Mouse (Mus musculus) layer of hippocampus, adult 2 months (tissue): Measurements from ENCODE around the gene ccdc198. TPM values are rescaled to one million over a fixed set of nuclear protein-coding genes. Genes with fewer than 3 reads are reported as not detected.
"Not testable (repeated sequence)": the region's sequence is repeated elsewhere in the genome, so short reads cannot be mapped to it uniquely, and the experiment has no call there.

Source experiments
- DNase-seq, 2 experiments: peaks; one replicate each; pipeline ENCODE4 v3.0.0; 2022; ENCODE audit warnings: low spot score in 2 of 2
- H3K27ac ChIP-seq: fragments of 200-600 bp; 2 replicates; pipeline ENCODE4 v1.8.1; 2022
- H3K4me3 ChIP-seq: fragments of 200-600 bp; 2 replicates; pipeline ENCODE4 v1.8.1; 2022; ENCODE audit warnings: mild to moderate bottlenecking
- CTCF ChIP-seq: fragments of 200-600 bp; conservative IDR thresholded peaks from 2 replicates; pipeline ENCODE4 v1.8.1; 2022; ENCODE audit warnings: antibody characterized with exemption, mild to moderate bottlenecking, moderate library complexity
- long read RNA-seq, 2 experiments: library from polyadenylated mRNA; stranded (forward); transcript quantifications; one replicate each; pipeline ENCODE4 v2.0.0; 2021; ENCODE audit warnings: borderline mapping rate in 2 of 2
- total RNA-seq, 2 experiments: library from RNA; stranded (reverse); gene quantifications; 2 replicates each; pipeline ENCODE4 v1.2.3; 2021

Gene ccdc198
- total RNA-seq: not detected
- long read RNA-seq, experiment 1: 0 reads
- long read RNA-seq, experiment 2: 0 reads

DNA sequence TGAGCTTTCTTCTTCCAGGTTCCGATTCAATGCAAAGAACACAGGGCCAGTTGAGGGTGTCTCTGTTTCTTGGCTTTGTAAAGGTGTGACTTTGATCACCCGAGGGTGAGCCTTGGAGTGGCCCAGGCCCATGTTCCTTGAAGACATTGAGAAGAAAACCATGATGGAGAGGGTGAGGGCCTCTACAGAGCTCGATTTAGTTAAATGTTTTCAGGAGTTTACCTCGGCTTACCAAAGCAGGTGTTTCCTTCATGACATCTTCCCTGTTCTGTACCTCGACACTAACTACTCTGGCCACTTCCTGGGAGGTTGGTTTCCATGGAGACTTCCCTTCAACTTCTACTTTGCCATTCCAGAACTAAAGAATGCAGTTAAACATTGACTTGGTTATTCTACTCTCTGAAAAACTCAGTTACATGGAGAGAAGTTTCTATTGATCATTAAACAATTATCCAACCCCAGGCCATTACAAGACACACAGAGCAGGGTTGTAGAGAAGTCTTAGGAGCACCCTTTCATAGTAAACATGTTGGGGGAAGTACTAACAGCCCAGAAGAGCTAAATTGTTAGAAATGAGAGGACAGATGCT is at the start of gene ccdc198:
Gene ccdc198, minus strand, starts transcription at position 349 of the 589 bp plus-strand sequence.
- TF ChIP-seq CTCF: no peak
- no peak for DNase-seq
- Histone ChIP-seq H3K4me3 (no peak within 1 kb of the TSS), H3K27ac (no peak within 1 kb of the TSS)

DNA sequence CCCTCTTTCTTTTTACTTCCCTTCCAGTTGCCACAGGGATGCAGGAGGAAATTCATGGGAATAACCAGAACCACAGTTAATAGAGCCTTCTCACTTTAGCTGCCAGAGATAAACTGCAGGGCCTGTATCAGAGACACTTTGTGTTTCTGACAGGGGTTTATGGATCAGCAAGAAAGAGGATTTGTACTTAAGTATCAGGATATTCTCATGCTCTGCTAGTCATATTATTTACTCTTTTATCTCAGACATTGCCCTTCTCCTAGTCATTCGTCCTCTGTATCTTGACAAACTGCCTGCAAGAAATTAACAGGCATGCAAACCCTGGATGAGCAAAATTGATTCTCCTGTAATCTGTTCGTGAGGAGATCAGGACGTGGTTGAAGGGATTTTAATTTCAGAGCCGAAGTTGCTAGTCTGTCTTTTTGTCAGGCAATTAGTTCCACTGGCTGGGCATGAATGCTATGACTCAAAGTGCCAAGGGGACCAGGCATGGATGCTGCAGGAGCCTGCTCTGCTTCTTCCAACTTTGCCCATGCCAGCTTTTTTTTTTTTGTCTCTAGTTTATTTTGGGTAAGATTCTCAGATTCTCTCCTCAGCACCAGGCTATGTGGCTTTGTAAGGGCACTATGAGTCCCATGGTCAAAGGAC is 48.7 kb upstream of the ccdc198 start:
- TF ChIP-seq CTCF: no peak
- no peak for DNase-seq
- Histone ChIP-seq H3K27ac (no peak overlapping the region), H3K4me3 (no peak overlapping the region)

DNA sequence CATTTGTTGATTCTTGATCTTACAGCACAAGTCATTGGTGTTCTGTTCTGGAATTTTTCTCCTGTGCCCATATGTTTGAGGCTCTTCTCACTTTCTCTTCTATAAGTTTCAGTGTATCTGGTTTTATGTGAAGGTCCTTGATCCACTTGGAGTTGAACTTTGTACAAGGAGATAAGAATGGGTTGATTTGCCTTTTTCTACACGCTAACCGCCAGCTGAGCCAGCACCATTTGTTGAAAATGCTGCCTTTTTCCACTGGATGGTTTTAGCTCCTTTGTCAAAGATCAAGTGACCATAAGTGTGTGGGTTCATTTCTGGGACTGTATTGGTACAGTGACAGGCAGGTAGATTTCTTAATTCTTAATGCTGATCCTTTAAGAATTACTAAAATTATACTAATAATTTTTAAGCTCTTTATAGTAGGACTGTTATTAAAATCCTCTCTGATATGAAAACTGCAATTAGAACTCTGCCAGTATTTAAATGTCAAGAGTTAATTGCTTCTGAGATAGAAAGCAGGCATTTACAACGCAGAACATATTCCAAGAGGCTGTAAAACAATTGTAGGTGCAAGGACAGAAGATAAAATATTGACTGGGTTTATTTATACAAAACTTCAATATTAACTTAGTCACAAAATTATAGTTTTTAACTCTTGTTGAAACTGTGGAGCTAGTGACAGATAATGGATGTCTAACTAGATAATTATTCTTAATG is 44.9 kb upstream of the ccdc198 start:
- H3K4me3 ChIP-seq: no peak overlapping the region
- DNase-seq: no peak
- H3K27ac ChIP-seq: no peak overlapping the region
- no peak for TF ChIP-seq CTCF

DNA sequence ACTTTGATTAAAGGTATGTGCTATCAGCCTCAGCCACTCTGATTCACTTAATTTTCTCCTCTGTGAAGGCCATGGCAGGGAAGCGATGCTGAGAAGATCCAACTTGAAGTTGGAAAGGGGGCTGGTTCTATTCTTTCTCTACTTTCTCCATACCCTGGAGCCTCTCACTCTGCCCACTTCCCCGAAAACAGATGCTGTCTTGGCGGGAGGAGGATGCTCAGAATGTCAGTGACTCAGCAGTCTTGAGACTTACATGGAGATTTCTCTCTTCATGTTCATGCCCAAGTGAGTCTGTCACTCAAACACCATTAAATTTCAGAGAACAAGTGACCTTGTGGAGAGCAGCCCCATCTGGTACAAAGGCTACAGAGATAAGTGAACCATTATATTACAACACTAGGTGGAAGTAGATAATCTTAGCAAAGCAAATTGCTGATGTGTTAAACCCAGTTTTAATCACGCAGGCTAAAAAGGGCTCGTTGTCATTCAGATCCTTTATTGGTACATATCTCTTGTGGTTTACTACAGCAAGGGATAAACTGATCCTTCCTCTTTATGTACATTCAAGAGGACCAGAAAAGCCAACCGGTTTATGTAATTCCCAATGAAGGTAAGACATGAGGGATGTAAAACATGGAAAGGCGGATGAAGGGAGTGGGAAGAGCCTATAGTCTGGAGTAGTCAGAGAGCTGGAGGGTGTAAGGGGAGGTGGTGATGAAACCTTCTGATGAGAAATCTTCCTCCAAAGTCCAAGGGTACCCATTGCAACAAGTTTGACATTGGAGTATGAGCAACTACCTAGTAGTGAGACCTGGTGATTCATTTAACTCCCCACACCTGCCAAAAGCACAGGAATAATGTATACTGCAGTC is 38.7 kb upstream of the ccdc198 start:
- DNase-seq: no peak
- Histone ChIP-seq H3K27ac (no peak overlapping the region), H3K4me3 (no peak overlapping the region)
- no peak for TF ChIP-seq CTCF

DNA sequence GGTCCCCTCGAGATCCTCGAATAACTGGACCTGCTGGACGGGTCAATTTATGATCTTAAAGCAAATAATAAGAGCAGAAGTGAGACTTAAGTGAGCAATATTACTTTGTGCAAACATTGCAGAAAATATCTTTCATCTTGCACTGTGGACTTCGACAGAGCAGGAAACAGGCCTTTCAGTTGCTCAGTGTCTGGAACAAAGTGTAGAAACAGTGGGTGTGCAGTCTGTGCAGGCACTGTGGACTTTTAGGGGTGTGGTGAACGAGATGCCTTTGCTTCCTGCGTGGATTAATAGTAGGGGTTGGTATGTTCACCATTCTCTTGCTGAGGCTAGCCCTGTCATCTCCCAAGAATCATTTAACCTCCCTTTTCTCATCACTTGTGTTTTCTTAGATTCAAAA is 33.6 kb upstream of the ccdc198 start:
- no peak for DNase-seq
- Histone ChIP-seq H3K4me3 (no peak overlapping the region), H3K27ac (no peak overlapping the region)
- TF ChIP-seq CTCF: no peak

DNA sequence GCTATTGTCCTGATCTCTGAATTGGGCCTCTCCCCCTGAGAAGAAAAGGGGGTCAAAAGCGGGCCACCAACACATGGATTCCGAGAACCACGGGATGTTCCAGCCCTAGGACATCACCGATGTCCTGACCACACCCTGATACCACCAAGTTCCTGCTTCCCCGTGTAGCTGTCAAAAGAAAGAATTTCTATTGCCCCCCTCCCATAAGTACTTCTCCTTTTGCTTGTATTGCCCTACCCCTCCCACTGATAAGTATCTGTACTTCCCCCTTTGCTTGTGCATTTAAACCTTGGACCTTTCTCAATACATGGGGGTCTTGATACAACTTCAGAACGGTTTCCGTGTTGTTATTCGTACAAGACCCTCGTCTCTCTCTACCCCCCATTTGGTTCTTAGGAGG is 33.2 kb upstream of the ccdc198 start:
- not testable (repeated sequence) for H3K4me3 ChIP-seq

DNA sequence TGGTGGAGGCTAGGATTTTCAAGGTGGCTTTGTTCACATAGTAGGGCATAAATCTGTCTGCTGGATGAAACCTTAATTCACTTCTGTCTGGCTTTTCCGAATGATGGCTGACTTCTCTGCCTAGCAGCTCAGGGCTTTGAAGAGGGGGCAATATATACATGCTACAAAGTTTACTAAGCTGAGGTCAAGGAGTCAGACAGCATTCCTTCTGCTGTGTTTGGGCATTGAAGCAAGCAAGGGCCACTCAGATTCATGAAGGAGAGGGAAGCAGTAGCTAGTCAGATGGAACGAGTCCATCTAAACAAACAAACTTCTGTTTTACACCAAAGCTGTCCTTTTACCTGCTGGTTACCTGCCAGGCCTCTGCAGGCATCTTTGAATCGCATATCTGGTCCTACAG is 32.4 kb upstream of the ccdc198 start:
- Histone ChIP-seq H3K27ac (no peak overlapping the region), H3K4me3 (no peak overlapping the region)
- DNase-seq: no peak
- TF ChIP-seq CTCF: no peak

More for the DNA sequence above, 33.2 kb upstream of the ccdc198 start:
- not testable (repeated sequence) for DNase-seq, H3K27ac ChIP-seq

DNA sequence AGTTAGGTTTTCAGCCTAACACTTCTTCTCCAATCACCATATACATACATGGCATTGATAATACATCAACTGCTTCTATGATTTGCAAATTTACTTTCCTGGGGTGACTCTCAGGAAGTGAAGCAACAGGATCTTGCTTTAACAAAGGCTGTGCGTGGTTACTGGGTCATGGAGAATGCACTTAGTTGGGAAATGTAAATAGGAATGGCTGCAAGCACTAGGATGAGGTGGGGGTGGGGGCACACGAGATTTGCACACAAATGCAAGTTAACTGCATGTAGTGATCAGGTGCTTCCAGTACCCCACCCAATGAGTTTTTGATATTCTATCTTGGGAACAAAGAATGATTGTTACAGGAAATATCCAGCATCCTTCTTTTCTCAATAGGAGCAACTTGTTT is 30.1 kb upstream of the ccdc198 start:
- no peak for DNase-seq
- Histone ChIP-seq H3K27ac (no peak overlapping the region), H3K4me3 (no peak overlapping the region)
- no peak for TF ChIP-seq CTCF

DNA sequence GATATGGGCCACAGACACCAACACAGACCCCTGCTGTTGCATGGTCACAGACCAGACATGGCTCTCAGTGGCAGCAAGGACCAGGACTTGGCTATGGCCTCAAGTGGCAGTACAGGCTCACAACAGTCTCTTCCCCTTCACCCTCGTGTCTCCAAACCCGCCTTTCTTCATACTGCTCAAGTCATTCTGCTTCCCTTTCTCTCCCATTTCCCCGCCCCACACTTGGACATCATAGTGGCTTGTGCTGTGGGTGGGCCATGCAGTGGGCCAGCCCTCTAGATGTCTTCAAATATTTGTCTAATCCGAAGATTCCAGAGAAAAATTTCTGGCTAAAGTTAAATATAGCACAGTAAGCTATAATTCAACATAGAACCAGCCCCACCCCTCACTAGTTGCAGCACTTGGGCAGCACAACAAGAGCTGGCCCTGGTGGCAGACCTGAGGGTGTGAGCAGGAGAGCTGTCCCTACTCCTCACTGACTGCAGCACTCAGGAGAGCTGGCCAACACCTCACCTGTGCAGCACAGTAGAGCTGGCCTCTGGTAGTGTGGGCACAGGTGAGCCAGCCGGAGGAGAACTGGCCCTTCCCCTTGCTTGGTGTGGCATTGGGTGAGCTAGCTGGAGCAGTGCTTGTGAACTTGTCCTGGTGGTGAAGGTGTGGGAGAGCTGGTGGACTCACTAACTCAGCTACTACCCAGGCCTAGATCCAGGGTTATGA is 20.2 kb upstream of the ccdc198 start:
- no peak overlapping the region for H3K27ac ChIP-seq
- DNase-seq: no peak
- TF ChIP-seq CTCF: no peak
- no peak overlapping the region for H3K4me3 ChIP-seq

DNA sequence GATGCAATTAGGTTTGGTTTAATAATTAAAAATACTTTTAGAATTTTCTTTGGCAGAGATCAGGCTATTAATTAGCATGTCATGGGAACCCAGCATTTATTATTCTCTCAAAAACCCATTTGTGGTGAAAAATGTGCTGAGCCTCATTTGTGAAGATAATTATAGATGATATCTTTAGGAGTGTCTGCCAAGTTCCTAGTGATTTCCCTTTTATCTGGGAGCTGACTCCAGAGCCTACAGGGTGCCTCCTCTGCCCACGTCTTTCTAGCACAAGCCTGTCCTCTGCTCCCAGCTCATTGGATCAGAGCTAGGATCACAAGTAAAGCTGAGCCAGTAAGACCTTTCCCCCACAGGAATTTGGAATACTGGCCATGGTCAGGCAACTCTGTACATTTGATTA is 3.8 kb downstream of the ccdc198 start:
- Histone ChIP-seq H3K27ac (no peak overlapping the region), H3K4me3 (no peak overlapping the region)
- TF ChIP-seq CTCF: no peak
- DNase-seq: no peak

DNA sequence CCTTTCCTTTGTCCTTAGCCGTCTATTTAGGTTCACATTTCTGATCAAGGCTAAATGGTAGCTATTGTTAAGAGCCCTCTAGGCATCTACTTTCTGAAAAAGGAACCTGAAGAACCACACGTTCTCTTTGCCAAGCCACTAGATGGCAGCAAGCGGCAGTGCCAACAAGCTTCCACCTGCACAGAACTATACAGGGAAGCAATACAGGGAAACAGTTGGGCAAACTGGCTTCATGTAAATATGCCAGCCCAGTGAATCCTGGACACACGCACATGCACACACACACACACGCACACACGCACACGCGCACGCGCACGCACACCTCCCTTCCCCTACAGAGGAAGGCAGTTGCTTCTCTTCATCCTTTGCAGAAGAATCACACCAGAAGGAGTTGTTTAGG is 7.1 kb downstream of the ccdc198 start:
- no peak overlapping the region for H3K4me3 ChIP-seq
- peak; percentile 86 for TF ChIP-seq CTCF
- DNase-seq: peak; percentile 70 to 71
- H3K27ac ChIP-seq: no peak overlapping the region

DNA sequence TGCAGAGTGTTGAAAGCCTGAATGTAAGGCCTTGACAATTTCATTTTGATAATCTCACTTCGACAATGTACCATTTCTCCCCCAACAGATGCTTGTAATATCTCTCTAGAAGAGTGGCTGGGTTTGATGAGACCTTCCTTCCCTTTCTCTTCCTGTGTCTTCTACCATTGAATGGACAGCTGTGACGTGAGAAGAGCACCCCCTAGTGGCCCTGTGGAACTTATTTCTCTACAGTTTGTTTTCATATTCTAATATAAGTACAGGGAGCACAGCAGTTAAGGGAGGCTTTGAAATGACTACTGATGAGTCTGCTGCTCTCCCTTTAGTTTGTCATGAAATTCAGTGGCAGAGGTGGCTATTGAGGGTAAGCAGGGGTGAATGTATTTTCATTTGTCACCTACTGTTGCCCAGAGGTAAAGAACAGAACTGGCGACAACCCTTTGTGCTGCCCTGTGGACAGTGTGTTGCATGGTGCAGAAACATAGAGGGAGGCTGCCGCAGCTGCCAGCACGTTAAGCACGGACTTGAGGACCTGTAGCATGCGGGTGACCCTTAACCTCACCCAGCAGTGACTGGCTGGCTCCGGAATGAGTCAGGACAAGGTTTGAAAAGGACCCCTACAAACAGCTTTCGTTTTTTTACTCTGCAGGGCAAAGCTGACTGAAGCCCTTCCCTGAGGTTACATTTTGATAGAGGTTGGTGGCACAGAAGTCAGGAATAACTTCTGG is 10.3 kb downstream of the ccdc198 start:
- DNase-seq: peak in 1 of 2 experiments; percentile 30
- no peak overlapping the region for H3K27ac ChIP-seq
- H3K4me3 ChIP-seq: no peak overlapping the region
- TF ChIP-seq CTCF: peak; percentile 84
